Mouse (Mus musculus) forebrain, embryonic 10.5 days (tissue): ENCODE results near the gene Arid3b. TPM values are rescaled to one million over a fixed set of nuclear protein-coding genes. Genes with fewer than 3 reads are reported as not detected.
"Not testable (repeated sequence)": the region's sequence is repeated elsewhere in the genome, so short reads cannot be mapped to it uniquely, and the experiment has no call there.

Experiments
- DNase-seq: peaks from one replicate; pipeline ENCODE4 v3.0.0-alpha.2; 2017; ENCODE audit warnings: low spot score; ENCODE audit errors: extremely low spot score
- H3K27ac ChIP-seq: fragments of 300-500 bp; sonication (generic); 2 replicates; pipeline ENCODE4 v1.5.1; 2016; ENCODE audit warnings: mild to moderate bottlenecking
- H3K27me3 ChIP-seq: fragments of 300-500 bp; sonication (generic); 2 replicates; pipeline ENCODE4 v1.6.1; 2016; ENCODE audit warnings: mild to moderate bottlenecking; ENCODE audit not compliant: poor library complexity, severe bottlenecking
- H3K36me3 ChIP-seq: fragments of 300-500 bp; sonication (generic); replicated peaks from 2 replicates; pipeline ENCODE4 v1.6.1; 2016; ENCODE audit warnings: mild to moderate bottlenecking, moderate library complexity
- H3K4me1 ChIP-seq: fragments of 300-500 bp; sonication (generic); 2 replicates; pipeline ENCODE4 v1.6.1; 2016
- H3K4me3 ChIP-seq: fragments of 300-500 bp; sonication (generic); 2 replicates; pipeline ENCODE4 v1.5.1; 2016; ENCODE audit warnings: mild to moderate bottlenecking, moderate library complexity
- H3K9me3 ChIP-seq: fragments of 300-500 bp; sonication (generic); 2 replicates; pipeline ENCODE4 v1.6.1; 2016; ENCODE audit warnings: mild to moderate bottlenecking, moderate library complexity
- WGBS: fragments of 180-500 bp; shearing (Covaris S2); methylation state at CpG from one replicate; pipeline ENCODE4 v1.1.7; 2016; 5-methylcytosine and 5-hydroxymethylcytosine counted together
- polyA plus RNA-seq: library from polyadenylated mRNA; unstranded; fragments of >200 nt; fragmentation: Nextera tagmentation; extraction: Ambion mirVana; gene quantifications from 2 replicates; pipeline ENCODE4 v1.2.1, GENCODE M21; 2016

Gene Arid3b
- polyA plus RNA-seq, result 41.0 and 41.7 TPM in 2 replicates

GRCm38 (mm10) chr9:57836581-57837170, at the start of gene Arid3b:
Gene Arid3b (minus strand): TSS chr9:57836793.
- WGBS, result under 1% methylated on average over 45 of the region's 45 CpGs
- peak within 1 kb of the TSS; percentile 92 for H3K27ac ChIP-seq
- no peaks in the 10 kb centered on the region for H3K9me3 ChIP-seq
- peaks cover 19% of the 10 kb centered on the region for H3K36me3 ChIP-seq
- DNase-seq, result peak; percentile 95
- H3K4me1 ChIP-seq, result peaks cover 48% of the 10 kb centered on the region
- H3K27me3 ChIP-seq, result peaks cover 15% of the 10 kb centered on the region
- peak within 1 kb of the TSS; percentile 81 for H3K4me3 ChIP-seq

- 55% methylated on average over 1 of the region's 1 CpGs for WGBS
- H3K27me3 ChIP-seq, result no peaks in the 10 kb centered on the region
- no peaks in the 10 kb centered on the region for H3K9me3 ChIP-seq
- peaks cover 21% of the 10 kb centered on the region for H3K4me1 ChIP-seq
- DNase-seq, result no peak
- no peak overlapping the region for H3K4me3 ChIP-seq
- H3K27ac ChIP-seq, result no peak overlapping the region
- H3K36me3 ChIP-seq, result no peaks in the 10 kb centered on the region
These were observed 46.8 kb upstream of the Arid3b start for GRCm38 (mm10) chr9:57883413-57883812.

GRCm38 (mm10) chr9:57881781-57882180, 45.2 kb upstream of the Arid3b start:
- H3K27ac ChIP-seq, DNase-seq, H3K4me3 ChIP-seq, H3K9me3 ChIP-seq, H3K27me3 ChIP-seq, H3K36me3 ChIP-seq: not testable (repeated sequence)
- H3K4me1 ChIP-seq, result peaks cover 21% of the 10 kb centered on the region
- WGBS, result 95% methylated on average over 2 of the region's 2 CpGs

GRCm38 (mm10) chr9:57880278-57880677, 43.7 kb upstream of the Arid3b start:
- Histone ChIP-seq H3K27ac (no peak overlapping the region), H3K4me1 (peaks cover 21% of the 10 kb centered on the region), H3K4me3 (no peak overlapping the region), H3K27me3 (no peaks in the 10 kb centered on the region), H3K36me3 (no peaks in the 10 kb centered on the region), H3K9me3 (no peaks in the 10 kb centered on the region)
- WGBS, result 16% methylated on average over 4 of the region's 4 CpGs
- DNase-seq, result no peak

GRCm38 (mm10) chr9:57879213-57879612, 42.6 kb upstream of the Arid3b start:
- Histone ChIP-seq H3K9me3 (no peaks in the 10 kb centered on the region), H3K27ac (no peak overlapping the region), H3K4me1 (peaks cover 21% of the 10 kb centered on the region), H3K27me3 (no peaks in the 10 kb centered on the region), H3K4me3 (no peak overlapping the region), H3K36me3 (no peaks in the 10 kb centered on the region)
- no peak for DNase-seq
- WGBS, result 60% methylated on average over 3 of the region's 3 CpGs

- no peak for DNase-seq
- Histone ChIP-seq H3K36me3 (no peaks in the 10 kb centered on the region), H3K4me3 (no peak overlapping the region), H3K4me1 (peaks cover 2% of the 10 kb centered on the region; the same call in 1 of the 2 replicates), H3K27me3 (no peaks in the 10 kb centered on the region), H3K27ac (no peak overlapping the region), H3K9me3 (no peaks in the 10 kb centered on the region)
- WGBS, result 82% methylated on average over 3 of the region's 3 CpGs
These were observed 38.4 kb upstream of the Arid3b start for GRCm38 (mm10) chr9:57874994-57875393.

GRCm38 (mm10) chr9:57874134-57874533, 37.5 kb upstream of the Arid3b start:
- no peak for DNase-seq
- no peaks in the 10 kb centered on the region for H3K36me3 ChIP-seq
- no peaks in the 10 kb centered on the region for H3K27me3 ChIP-seq
- H3K4me3 ChIP-seq, result no peak overlapping the region
- H3K4me1 ChIP-seq, result no peaks in the 10 kb centered on the region
- no peaks in the 10 kb centered on the region for H3K9me3 ChIP-seq
- H3K27ac ChIP-seq, result no peak overlapping the region
- 88% methylated on average over 5 of the region's 5 CpGs for WGBS

GRCm38 (mm10) chr9:57870273-57870816, 33.8 kb upstream of the Arid3b start:
- no peak for DNase-seq
- WGBS, result 40% methylated on average over 2 of the region's 2 CpGs
- H3K9me3 ChIP-seq, result no peaks in the 10 kb centered on the region
- no peaks in the 10 kb centered on the region for H3K36me3 ChIP-seq
- no peaks in the 10 kb centered on the region for H3K4me1 ChIP-seq
- H3K4me3 ChIP-seq, result no peak overlapping the region
- H3K27ac ChIP-seq, result no peak overlapping the region
- no peaks in the 10 kb centered on the region for H3K27me3 ChIP-seq

GRCm38 (mm10) chr9:57868767-57869166, 32.2 kb upstream of the Arid3b start:
- Histone ChIP-seq H3K36me3 (no peaks in the 10 kb centered on the region), H3K4me1 (no peaks in the 10 kb centered on the region), H3K9me3 (no peaks in the 10 kb centered on the region), H3K4me3 (no peak overlapping the region), H3K27me3 (no peaks in the 10 kb centered on the region), H3K27ac (no peak overlapping the region)
- DNase-seq, result no peak
- 86% methylated on average over 6 of the region's 6 CpGs for WGBS

- Histone ChIP-seq H3K9me3 (no peaks in the 10 kb centered on the region), H3K4me3 (no peak overlapping the region), H3K4me1 (no peaks in the 10 kb centered on the region), H3K27ac (no peak overlapping the region), H3K36me3 (no peaks in the 10 kb centered on the region), H3K27me3 (no peaks in the 10 kb centered on the region)
- no peak for DNase-seq
- WGBS, result 86% methylated on average over 5 of the region's 5 CpGs
These were observed 31.3 kb upstream of the Arid3b start for GRCm38 (mm10) chr9:57867880-57868279.

GRCm38 (mm10) chr9:57867236-57867635, 30.6 kb upstream of the Arid3b start:
- DNase-seq, result no peak
- no peaks in the 10 kb centered on the region for H3K36me3 ChIP-seq
- 91% methylated on average over 4 of the region's 4 CpGs for WGBS

GRCm38 (mm10) chr9:57866530-57866929, 29.9 kb upstream of the Arid3b start:
- no peak for DNase-seq
- Histone ChIP-seq H3K4me3 (no peak overlapping the region), H3K27ac (no peak overlapping the region), H3K27me3 (no peaks in the 10 kb centered on the region), H3K9me3 (no peaks in the 10 kb centered on the region), H3K4me1 (peaks cover 7% of the 10 kb centered on the region), H3K36me3 (no peaks in the 10 kb centered on the region)
- 91% methylated on average over 7 of the region's 7 CpGs for WGBS

More at GRCm38 (mm10) chr9:57867236-57867635, 30.6 kb upstream of the Arid3b start:
- peaks cover 3% of the 10 kb centered on the region for H3K4me1 ChIP-seq
- H3K4me3 ChIP-seq, result no peak overlapping the region
- no peak overlapping the region for H3K27ac ChIP-seq
- H3K9me3 ChIP-seq, result no peaks in the 10 kb centered on the region
- H3K27me3 ChIP-seq, result no peaks in the 10 kb centered on the region

GRCm38 (mm10) chr9:57864336-57864735, 27.7 kb upstream of the Arid3b start:
- Histone ChIP-seq H3K36me3 (no peaks in the 10 kb centered on the region), H3K9me3 (no peaks in the 10 kb centered on the region), H3K27ac (no peak overlapping the region), H3K4me1 (peaks cover 7% of the 10 kb centered on the region), H3K27me3 (no peaks in the 10 kb centered on the region), H3K4me3 (no peak overlapping the region)
- no peak for DNase-seq
